Mouse (Mus musculus) T-cell, adult 2 months (primary cell): ENCODE measurements around the gene Nsun4.

ENCODE experiments used
- DNase-seq: peaks from one replicate; pipeline ENCODE4 v3.0.0; 2022; ENCODE audit warnings: low spot score

Nsun4 gene

DNA sequence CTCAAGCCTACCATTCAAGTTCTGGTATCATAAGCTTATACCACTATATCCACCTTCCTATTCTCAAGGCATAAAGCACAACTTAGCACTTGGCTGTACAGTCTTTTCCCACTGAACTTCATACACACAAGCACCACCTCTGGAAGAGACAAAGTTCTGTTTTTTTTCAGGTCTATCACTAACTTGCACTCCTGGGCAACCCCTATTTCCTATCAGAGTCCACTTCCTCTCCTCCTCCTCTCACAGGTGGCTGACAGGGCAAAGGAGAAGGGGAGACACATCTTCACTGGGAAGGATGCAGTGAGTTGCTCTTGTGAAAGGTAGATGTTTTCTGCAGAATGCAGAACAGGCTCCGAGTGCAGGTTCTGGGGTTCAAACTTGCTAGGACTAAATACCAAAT, 6.0 kb downstream of the Nsun4 start:
- no peak for DNase-seq

DNA sequence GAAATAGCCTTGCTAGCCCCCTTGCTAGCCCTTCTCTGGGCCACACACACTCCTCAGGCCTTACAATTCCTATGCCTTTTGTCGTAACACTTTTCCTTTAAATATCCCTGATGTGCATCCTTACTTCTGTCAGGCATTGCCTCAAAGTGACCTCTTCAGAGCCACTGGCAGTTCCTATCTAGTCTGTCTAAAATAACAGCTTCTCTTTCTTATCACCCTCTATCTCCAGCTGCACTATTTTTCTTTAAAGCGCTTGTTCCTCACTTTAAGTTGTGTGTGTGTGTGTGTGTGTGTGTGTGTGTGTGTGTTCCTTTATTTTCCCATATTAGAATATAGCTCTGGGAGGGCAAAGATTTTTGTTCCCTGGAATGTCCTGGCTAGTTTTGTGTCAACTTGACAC, 7.1 kb downstream of the Nsun4 start:
- no peak for DNase-seq

DNA sequence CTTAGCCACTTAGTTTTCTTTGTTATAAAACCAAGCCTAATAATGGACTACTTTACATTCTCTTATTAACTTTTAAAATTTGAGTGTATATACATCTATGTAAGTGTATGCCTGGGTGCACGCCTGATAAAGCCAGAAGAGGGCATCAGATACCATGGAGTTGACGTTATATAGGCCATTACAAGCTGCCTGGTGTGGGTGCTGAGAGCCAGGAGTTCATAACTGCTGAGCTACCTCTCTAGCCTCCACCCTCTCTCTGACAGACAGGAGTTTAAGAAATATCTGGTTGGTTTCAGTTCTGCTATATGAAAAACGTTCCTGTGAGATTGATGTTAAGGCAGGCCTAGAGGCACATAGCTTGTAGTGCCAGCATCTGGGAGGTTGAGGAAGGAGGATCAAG, 11.5 kb downstream of the Nsun4 start:
- peak; percentile 5 for DNase-seq

DNA sequence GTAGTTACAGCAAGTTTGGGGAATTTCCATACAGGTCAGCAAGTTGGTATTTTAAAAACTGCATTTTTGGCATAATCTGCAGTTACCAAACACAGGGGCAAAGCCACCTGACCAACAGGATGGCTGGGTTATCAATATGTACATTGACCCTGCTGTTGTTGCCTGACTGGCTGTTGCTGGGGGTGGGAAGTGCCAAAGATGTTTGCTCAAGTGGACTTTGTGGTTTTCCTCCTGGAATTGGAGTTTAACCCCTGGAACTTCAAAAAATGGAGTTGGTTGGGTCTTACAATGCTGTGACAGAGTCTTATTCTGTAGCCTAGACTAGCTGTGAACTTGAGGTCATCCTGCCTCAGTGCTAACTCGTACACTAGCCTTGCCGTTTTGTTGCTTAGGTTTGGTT, 13.2 kb downstream of the Nsun4 start:
- DNase-seq: no peak

DNA sequence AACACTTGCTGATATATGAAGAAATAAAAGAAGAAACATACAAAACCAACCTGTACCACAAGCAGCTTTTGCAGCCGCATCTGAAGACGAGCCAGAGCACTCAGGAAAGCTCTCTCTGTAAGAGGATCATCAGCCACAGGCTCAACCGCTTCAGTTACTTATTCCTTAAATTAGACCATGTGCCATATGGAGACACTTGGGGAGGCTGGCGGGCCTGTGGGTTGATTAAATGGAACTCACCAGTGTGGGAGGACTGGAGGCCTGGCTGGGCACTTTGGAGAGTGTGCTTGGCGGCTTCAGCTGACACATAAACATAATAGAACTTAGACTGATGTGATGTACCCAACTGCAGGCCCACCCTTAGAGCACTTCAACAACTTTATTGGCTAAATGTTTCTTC, 20.3 kb downstream of the Nsun4 start:
- DNase-seq: no peak

DNA sequence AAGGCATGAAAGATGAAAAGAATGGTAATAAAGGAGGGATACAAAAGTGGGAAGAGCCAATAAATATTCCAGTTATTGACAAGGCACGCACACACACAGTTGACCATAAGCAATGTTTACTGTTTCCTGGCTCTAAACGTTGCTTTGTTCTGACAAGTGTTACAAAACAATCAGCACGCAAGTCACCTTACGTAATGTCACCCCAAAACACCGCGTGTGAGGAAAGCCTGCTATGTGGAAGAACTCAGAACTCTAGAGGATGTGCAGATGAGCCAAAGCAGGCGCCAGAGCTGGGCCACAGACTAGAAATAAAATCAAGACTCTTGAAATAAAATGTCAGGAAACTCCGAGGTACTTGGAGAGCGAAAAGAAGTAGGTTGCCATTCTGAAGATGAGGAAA, 20.8 kb downstream of the Nsun4 start:
- no peak for DNase-seq

DNA sequence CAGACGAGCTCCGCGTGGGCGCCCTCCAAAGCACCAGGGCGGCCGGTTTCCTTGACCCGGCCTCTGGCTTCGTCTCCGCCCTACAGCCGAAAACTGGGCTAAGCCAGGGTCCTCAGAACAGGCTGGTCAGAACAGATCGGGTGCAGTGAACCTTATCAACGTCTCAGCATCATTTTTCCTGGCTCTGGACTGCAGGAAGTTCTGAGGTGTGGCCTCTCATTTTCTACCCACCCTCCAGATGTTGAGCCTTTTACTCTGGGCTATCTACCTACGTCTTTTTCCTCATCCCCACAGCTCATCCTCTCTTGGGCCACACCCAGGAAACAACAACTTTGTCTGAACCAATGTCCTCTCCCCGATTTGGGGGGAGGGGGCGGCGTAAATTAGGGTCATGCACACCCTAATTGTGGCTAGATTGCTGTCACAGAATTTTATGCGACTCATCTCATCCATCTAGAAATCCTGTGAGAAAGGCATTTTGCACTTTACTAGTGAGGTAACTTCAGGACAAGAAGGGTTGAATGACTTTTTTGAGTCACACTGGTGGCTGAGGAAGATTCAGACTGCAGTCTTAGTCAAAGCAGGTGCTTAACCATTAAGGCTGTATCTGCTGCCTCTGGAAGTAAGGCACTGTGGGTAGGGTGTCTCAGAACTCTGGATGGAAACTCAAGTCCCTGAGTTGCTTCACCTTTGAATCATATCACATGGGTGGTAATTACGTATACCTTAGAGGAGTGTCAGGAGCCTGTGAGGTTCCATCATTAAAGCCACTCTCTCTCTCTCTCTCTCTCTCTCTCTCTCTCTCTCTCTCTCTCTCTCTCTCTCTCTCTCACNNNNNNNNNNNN, 35.6 kb downstream of the Nsun4 start, which contains the start of gene Faah:
Gene Faah (minus strand): TSS at position 25 of the 845 bp plus-strand sequence.
- DNase-seq: peak; percentile 42

DNA sequence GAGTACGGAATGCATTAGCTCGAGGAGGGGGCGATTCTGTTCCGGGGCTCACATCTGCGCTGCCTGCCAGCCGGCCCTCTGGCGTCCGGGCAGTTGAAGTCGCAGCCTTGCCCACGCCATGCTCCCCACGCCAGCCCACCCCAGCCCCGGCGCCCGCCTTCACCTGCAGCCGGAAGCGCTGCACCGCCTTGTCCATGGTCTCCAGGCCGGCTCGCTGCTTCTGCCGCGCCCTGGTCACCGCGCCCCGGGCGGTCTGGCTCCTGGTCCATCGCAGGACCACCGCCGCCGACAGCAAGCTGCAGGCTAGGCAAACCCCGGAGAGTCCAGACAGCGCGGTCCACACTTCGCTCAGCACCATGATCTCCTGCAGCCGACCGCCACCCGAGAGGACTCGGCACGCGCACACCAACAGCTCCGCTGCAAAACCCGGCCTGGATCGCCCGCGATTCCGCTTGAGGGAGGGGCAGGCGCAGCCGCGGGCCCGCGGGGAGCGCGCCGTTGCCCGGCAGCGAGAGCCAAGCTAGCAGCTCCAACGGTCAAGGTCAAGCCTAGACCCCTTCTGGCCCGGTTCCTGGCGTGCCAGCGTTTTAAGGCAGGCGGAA, 36.3 kb downstream of the Nsun4 start:
- DNase-seq: peak; percentile 74

DNA sequence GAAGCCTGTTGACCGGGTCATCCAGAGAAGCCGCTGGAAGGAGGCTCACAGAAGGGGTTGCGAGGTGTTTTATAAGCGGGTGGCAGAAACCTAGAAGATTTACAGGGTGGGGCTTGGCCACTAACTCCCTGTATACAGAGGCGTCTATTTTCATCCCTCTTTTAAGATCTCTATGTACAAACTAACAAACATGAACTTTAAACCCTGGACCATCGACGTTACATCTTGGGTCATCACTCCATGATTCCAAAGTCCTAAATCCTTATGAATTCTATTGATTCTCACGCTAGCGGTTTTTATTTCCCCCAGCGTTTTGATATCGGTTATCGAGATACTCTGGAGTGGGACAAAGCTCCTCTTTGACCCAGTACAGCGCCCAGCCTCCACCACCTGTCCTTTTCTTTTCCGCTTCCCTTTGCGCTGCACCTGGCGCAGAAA, 36.8 kb downstream of the Nsun4 start:
- no peak for DNase-seq

DNA sequence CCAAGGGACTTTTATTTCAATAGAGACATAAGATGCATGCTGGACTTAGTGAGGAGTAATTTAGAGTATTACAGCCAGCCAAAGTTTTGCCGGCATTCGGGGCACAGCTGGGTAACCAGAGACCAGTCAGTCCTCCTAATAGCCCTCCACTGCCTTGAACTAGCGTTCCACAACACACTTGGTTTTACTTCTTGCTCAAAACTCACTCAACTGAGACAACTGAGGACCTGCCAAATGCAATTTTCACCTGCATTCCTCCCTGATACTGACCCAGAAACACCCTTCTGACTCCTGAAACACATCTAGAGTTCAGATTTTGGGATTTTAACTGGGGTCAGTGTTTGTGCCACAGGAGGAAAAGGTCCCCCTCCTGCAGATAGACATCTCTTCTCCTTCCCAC, 37.3 kb downstream of the Nsun4 start:
- DNase-seq: no peak

DNA sequence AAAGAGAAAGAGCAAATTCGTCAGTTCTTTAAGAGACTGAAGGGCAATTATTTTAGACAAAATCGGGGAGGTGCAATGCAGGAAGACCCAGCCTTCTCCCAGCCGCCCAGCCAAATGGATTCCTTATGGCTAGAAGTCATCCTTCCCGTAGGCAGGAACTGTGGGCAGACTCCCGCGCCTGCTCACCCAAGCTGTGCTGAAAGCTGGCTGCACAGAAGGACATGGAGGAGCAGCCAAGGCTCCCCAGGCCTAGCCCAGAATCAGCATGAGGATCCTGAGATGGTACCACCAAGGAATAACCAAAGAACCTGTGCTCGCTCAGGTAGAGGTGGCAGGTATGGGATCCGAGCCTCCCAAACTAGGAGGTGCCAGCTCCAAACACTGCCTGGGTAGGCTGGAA, 37.7 kb downstream of the Nsun4 start:
- no peak for DNase-seq

DNA sequence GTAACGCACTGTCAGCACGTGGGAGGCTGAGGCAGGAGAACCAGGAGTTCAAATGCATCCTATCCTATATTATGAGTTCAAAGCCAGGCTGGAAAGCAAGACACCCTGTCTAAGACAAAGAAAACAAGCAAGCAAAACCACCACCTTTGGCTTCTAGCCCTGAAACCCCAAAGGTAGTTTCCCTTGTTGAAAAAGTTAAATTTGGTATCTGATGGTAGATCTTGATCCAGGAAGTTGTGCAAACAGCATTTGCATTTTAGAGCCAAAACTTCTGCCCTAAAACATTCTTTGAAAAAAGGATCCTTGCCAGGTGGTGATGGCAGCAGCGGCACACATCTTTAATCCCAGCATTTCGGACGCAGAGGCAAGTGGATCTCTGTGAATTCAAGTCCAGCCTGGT, 38.2 kb downstream of the Nsun4 start:
- peak; percentile 71 for DNase-seq

DNA sequence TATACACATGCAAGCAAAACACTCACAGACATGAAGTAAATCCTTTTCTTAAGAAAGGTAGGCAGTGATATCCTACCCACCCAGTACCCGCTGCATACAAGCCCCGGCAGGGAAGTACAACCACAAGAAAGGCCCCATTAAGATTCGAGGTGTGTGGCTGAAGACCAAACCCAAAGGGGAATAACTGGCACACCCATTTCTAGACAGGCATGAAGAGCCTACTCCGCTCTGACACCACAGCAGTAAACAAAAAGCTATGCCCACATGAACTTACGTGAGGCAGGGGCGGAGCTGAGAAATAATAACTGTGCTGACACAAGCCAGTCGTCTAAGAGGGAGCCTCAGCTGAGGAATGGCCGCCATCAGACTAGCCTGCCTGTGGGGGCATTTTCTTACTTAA, 43.5 kb downstream of the Nsun4 start:
- peak; percentile 86 for DNase-seq

DNA sequence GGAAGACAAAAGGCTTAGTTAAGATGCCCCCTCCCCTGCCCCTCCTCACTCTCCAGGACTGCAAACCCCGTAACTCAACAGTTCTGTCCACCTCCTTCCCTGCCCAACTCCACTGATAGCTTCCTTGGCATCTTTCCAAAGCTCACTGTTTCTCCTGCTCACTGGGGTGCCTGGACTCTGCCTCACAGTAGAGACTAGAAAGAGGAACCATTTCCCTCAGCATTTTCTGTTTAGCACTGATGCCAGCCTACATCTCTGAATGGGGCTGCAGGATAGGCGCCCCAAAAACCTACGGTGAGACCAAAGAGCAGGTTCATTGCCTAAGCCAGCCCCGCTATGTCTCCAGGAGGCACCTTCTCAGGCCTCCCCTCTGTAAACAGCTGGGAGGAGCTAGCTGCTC, 52.5 kb downstream of the Nsun4 start:
- DNase-seq: no peak

DNA sequence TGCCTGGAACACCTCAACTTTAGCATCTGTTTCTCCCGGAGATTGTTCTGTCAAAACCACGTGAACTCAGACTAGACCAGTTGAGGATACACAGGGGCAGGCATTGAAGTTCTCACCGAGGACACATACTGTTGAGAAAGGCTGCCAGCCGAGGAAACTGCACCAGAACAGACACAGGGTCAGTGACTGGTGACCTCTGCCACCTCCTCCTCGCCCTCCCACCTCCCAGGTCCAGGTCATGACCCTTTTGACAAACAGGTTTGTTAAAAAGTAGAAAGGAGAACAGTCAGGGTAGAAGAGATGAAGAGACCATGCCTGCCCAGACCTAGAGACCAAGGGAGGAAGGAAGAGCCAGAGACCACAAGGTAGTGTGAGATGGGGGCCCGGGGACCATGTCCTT, 53.0 kb downstream of the Nsun4 start:
- no peak for DNase-seq

DNA sequence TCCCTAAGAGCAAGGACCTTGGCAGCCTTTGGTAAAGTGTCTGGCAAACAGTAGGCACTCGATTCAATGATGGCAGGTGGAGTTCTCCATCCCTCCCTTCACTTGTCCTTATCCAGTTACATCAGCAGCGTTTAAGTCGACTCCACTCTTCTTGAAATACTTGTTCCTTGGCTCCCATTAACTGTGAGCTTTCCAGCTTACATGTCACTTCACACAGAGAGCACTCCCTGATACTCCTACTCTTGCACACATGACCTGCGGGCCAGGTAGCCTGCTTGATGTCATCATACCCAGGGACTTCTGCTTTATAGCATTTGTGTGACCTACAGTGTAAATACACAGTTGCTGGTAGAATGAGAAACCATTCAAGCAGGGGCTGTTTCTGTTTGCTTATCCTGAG, 56.9 kb downstream of the Nsun4 start:
- DNase-seq: no peak

DNA sequence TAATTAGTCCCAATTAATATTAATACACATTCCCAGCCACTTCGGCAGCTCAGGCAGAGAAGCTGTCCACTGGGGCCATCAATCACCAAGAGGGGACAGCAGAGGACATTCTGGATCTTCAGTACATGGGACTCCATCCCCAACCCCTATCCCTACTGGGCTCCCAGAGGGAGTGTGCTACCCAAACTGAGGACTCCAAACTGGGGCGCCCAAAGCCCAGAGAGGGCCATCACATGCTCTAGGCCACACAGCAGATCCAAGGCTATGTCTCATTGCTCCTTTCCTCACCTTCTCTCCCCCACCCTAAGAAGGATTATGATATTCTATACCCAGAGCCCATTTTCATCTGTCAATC, 58.3 kb downstream of the Nsun4 start:
- no peak for DNase-seq

DNA sequence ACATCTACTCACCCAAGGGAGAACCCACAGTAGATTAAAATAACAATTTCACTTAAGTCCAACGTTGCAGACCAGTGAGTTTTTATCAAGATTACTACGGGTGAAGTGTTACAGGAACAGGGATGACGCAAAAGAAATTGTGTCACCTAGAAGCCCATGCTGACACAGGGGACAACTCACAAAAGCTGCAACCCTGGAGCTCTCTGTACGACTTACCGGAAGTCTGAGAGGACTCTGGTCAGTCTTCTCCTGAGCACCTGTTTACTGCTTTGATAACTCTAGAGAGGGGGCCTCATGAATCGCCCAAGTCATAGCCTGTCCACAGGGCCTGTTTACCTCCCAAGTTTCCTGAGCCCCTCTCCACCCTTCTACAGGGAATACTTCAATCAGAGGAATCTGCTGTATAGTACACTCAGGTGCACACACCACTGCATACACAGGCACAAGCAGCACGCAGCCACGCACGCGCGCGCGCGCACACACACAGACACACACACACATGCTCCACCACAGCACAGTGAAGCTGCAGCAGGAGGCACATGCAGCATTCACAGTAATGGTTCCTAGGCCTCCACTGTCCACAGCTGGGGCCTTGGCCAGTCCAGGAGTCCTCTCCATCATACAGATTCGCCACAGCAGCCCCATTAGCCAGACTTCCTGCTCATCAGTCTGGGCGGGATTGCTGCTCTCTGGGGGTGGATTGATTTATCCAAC, 58.9 kb downstream of the Nsun4 start:
- DNase-seq: no peak

DNA sequence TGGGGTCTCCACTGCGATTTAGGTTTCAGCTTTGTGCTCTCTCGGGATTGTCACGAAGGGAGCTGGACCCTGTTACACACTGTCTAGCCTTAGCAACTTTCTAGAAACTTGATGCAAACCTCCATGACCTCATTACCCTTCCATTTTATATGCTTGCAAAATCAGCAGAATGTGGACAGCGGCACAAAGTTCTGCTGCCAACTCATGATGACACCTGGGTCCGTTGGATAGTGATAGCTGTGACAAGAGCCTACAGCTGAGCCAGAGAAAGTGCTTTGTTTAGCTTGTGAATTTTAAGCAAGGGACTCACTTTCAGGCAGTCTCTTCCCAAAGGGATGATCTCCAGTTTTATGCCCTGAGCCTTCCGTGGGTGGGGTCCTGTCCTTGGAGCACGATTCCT, 64.3 kb downstream of the Nsun4 start:
- DNase-seq: no peak

DNA sequence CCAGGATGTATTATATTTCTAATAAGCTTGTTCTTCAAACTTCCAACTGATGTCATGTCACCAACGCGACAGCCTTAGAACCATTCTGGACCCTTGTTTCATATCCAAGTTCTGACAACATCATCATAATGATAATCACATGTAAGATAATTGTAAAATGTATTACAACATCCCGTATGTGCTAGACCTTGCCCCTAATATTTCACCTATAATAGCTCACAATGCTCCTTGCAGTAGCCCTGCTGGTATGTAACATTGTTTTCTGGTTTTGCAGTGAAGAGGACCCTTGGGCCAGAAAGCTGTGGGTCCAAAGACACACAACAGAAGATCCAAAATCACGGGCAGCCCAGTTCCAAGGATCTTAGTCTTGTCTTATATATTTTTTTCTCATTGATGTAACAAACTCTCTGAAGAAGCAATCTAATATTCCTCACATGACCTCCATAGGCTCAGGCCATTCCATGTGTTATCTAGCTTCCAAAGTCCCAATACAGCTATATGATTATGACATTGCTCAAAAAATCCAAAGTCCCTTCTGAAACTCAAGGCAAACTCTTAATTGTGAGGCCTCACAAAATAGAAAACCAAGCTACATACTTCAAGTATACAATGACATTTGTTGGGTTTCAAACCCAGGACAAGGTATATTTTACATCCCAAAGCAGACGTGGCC, 65.7 kb downstream of the Nsun4 start:
- DNase-seq: no peak

DNA sequence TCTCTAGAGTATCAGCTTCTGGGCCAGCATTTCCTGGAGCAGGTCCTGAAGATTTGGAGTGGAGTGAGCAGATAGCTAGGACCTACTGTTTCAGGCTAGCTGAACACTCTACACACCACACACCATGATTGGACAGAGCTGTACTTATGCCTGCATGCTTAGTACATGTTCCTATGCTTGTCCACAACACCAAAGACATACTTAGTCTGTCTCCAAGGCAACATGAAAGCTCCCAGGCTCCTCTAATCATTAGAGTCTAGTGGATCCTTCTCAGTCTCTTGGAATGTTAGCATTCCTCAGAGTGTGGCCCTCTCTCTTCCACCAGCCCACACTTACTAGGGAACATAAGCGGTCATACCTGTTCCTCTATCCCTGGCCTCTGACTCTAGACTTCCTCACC, 66.2 kb downstream of the Nsun4 start:
- DNase-seq: no peak

DNA sequence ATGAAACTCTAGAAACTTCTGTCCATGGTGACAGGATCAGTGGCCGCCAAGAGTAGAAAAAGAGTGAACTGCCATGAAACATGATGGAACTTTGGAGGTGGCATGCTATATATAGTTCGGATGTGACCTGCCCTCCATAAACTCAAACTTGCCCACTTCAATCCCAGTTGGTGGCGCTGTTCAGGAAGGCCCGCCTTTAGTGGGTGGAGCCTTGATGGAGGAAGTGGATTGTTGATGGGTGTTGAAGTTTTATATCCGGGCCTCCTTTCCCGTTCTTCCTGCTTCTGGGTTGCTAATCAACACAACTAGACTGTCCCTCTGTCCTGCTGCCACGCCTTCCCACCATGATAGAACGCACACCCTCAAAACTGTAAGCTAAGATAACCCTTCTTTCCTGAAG, 68.7 kb downstream of the Nsun4 start:
- no peak for DNase-seq

DNA sequence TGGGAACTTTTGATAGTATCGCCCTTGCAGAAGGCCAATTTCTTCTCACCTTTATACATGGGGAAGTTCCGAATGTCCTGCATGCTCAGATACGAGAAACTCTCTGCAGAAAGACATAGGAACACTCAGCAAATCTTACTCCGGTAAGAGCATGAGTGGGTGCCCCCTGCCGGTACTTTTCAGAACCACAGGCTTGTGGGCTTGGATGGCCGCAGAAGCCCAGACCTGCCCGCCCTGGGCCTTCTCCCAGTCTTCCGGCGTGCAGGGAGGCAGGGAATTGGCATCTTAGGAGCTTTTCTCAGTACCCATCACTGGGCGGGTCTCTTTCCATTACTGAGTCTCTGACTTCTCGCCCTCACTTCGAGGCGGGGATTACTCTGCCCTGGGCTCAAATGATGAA, 69.6 kb downstream of the Nsun4 start:
- peak; percentile 60 for DNase-seq
